15 mouse cellular contexts compared by ENCODE assay signal in the genomic region with DNA sequence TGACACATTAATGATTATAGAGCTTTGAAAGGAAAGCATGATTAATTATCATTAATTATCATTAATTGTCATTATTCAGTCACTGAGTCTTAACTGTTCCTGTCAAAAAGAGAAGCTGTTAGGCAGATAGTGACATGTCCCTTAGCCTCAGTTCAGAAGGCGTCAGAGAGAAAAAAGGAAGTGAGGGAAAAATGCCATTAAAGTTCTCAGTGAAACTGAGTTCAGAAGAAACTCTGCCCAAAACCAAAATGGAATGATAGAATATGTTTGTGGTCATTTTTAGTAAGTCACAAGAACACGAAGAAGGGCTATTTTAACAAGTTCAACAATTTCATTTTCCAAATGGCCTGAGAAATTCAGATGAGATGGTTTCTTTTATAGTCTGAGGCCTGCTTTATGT.
"Had no signal": no experiment of that assay in that cellular context is flagged by ENCODE, and none has a peak within 500 bp of the region (broad histone marks: within the 10 kb centered on the region; RNA-seq: fewer than 3 reads in every experiment).

No protein-coding gene starts in this region.

- H3K9me3 ChIP-seq: liver, embryonic 15.5 days had no signal

- H3K36me3 ChIP-seq: limb, embryonic 12.5 days; liver, embryonic 15.5 days; midbrain, embryonic 13.5 days; neural tube, embryonic 13.5 days had no signal

- ATAC-seq: intestine, postnatal 0 days; midbrain, embryonic 13.5 days had no signal

- H3K27ac ChIP-seq: limb, embryonic 12.5 days; liver, embryonic 15.5 days; midbrain, embryonic 13.5 days; neural tube, embryonic 13.5 days had no signal

- H3K9ac ChIP-seq: limb, embryonic 12.5 days; liver, embryonic 15.5 days; lung, embryonic 14.5 days; midbrain, embryonic 13.5 days; neural tube, embryonic 13.5 days had no signal

- H3K27me3 ChIP-seq: limb, embryonic 12.5 days; liver, embryonic 15.5 days; midbrain, embryonic 13.5 days; neural tube, embryonic 13.5 days had no signal

- H3K4me3 ChIP-seq: limb, embryonic 12.5 days; liver, embryonic 15.5 days; midbrain, embryonic 13.5 days; neural tube, embryonic 13.5 days had no signal

- H3K4me2 ChIP-seq: limb, embryonic 12.5 days; liver, embryonic 15.5 days; lung, embryonic 14.5 days; midbrain, embryonic 13.5 days; neural tube, embryonic 13.5 days had no signal

- DNase-seq: kidney, adult 8-10 months; kidney, postnatal 36 days; layer of hippocampus, adult 9-11 months; layer of hippocampus, postnatal 36 days; liver; lung, embryonic 14.5 days; lung, postnatal 10 days; lung, postnatal 4 days; right cerebral cortex, postnatal 14 days; thymus, postnatal 4 days had no signal

- H3K4me1 ChIP-seq: limb, embryonic 12.5 days; liver, embryonic 15.5 days; midbrain, embryonic 13.5 days; neural tube, embryonic 13.5 days had no signal
